Mouse (Mus musculus) bone marrow, adult 2 months (tissue): ENCODE data around the gene Hils1.

Source experiments
- CTCF ChIP-seq: fragments of 200-500 bp; IDR thresholded peaks from 2 replicates; pipeline ENCODE4 v1.5.1; 2011; ENCODE audit warnings: low read length, control low read depth; ENCODE audit not compliant: control insufficient read depth, insufficient read depth
- POLR2A ChIP-seq: fragments of 200-500 bp; IDR thresholded peaks from 2 replicates; pipeline ENCODE4 v1.6.1; 2011; ENCODE audit warnings: low read depth, mild to moderate bottlenecking, control low read depth, low read length, borderline replicate concordance; ENCODE audit not compliant: control insufficient read depth

DNA sequence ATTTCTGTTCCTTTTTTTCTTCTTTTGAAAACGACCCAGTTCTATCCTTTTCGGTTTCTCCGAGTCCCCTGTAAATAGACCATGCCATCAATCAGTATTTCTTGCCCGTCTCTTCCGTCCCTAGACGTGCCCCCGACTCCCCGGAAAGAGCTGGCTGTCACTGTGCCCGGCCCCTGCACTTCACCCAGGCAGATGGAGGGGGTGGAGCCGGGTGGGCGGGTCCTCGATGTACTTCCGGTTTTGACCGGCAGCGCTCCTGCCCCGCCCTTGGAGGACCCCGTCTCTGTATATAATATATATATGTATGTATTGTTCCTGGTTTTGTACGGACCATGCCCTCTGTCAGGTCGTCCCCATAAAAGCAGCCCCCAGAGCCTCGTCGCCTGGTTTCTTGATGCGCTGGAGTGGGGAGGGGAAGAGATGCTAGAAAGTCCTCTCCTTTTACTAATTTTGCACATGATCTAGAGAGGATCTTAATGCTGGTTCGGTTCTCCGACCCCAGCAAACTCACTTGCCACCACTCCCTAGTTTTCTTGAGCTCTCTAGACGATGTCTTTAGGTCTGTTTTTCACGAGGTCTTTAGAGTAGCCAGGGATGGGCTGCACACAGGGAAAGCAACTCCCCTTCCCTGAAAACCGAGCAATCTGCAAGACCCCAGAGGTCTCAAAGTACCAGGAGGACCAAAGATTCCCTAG lies 39.3 kb downstream of the Hils1 start:
- TF ChIP-seq CTCF: no peak
- no peak for TF ChIP-seq POLR2A
